Mouse (Mus musculus): ENCODE data around the gene Mllt6. TPM values are rescaled to one million over a fixed set of nuclear protein-coding genes. Genes with fewer than 3 reads are reported as not detected.

Gene Mllt6
- polyA plus RNA-seq, 1 experiment from 2014 or later = 2.6 TPM

GRCm38 (mm10) chr11:97663528-97664338 is 519 bp downstream of the Mllt6 start:
- peak overlapping the region; percentile 95 for H3K4me3 ChIP-seq
- under 1% methylated on average over 44 of the region's 57 CpGs for WGBS
- DNase-seq (ENCODE audit: low spot score) = peak; percentile 68
- no peaks in the 10 kb centered on the region; the same call in 1 of the 2 replicates for H3K9me3 ChIP-seq (replicated peaks)
- peaks cover 74% of the 10 kb centered on the region for H3K4me1 ChIP-seq
- H3K27me3 ChIP-seq (ENCODE audit: low read depth, poor library complexity, severe bottlenecking) = peaks cover 33% of the 10 kb centered on the region
- peak overlapping the region; percentile 95 for H3K27ac ChIP-seq (replicated peaks)
- peaks cover 40% of the 10 kb centered on the region for H3K36me3 ChIP-seq

GRCm38 (mm10) chr11:97664339-97664665 is 1.1 kb downstream of the Mllt6 start:
- H3K27ac ChIP-seq (replicated peaks) = peak overlapping the region; percentile 95
- peak overlapping the region; percentile 95 for H3K4me3 ChIP-seq
- no peaks in the 10 kb centered on the region; the same call in 1 of the 2 replicates for H3K9me3 ChIP-seq (replicated peaks)
- DNase-seq (ENCODE audit: low spot score) = no peak
- peaks cover 46% of the 10 kb centered on the region for H3K36me3 ChIP-seq
- H3K4me1 ChIP-seq = peaks cover 74% of the 10 kb centered on the region
- H3K27me3 ChIP-seq (ENCODE audit: low read depth, poor library complexity, severe bottlenecking) = peaks cover 28% of the 10 kb centered on the region
- 1% methylated on average over 6 of the region's 8 CpGs for WGBS

DNA sequence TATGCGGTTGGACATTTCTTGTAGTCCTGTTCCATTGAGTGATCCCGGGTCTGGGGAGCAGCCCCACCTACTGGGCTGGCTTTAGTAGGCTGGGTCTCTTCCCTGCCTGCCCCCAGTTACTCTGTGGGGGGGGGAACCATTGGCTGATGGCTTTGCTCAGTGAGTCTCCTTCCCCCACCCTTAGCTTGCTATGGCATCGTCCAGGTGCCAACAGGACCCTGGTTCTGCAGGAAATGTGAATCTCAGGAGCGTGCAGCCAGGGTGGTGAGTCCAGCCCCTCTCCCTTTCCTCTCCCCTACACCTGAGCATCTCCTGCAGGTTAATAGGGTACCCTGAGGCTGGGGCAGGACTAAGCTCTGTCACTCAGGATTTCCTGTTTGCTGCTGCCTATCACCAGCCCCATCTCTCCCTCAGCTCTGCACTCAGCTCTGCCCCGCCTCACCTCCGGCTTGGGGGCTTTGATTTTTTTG is 1.6 kb downstream of the Mllt6 start:
- Histone ChIP-seq H3K27me3 (ENCODE audit: low read depth, poor library complexity, severe bottlenecking) (peaks cover 24% of the 10 kb centered on the region), H3K27ac (replicated peaks) (peak overlapping the region; percentile 95), H3K4me1 (peaks cover 74% of the 10 kb centered on the region), H3K36me3 (peaks cover 51% of the 10 kb centered on the region), H3K9me3 (replicated peaks) (no peaks in the 10 kb centered on the region; the same call in 1 of the 2 replicates), H3K4me3 (peak overlapping the region; percentile 95)
- DNase-seq (ENCODE audit: low spot score) = no peak
- WGBS = 29% methylated on average over 6 of the region's 6 CpGs

GRCm38 (mm10) chr11:97665431-97665830 is 2.2 kb downstream of the Mllt6 start:
- H3K4me1 ChIP-seq = peaks cover 74% of the 10 kb centered on the region
- peaks cover 57% of the 10 kb centered on the region for H3K36me3 ChIP-seq
- H3K4me3 ChIP-seq = peak overlapping the region; percentile 95
- no peak overlapping the region for H3K27ac ChIP-seq (replicated peaks)
- no peaks in the 10 kb centered on the region; the same call in 1 of the 2 replicates for H3K9me3 ChIP-seq (replicated peaks)
- no peak for DNase-seq (ENCODE audit: low spot score)
- H3K27me3 ChIP-seq (ENCODE audit: low read depth, poor library complexity, severe bottlenecking) = peaks cover 22% of the 10 kb centered on the region
- WGBS = 92% methylated on average over 13 of the region's 13 CpGs

DNA sequence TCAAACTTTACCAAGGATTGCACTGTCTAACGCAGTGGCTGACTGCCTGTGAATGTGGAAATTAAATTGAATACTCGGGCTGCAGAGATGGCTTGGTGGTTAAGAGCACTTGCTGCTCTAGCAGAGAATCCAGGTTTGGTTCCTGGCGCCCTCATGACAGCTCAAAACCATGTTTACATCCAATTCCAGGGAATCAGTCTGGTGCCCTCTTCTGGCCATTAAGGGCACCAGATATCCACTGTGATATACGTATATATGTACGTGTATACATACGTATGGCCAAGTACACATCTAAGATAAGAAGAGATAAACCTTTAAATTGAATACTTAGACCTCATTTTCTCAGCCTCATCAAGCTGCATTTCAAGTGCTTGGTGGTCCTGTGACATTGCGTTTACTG is 3.0 kb downstream of the Mllt6 start:
- Histone ChIP-seq H3K9me3 (replicated peaks) (no peaks in the 10 kb centered on the region; the same call in 1 of the 2 replicates), H3K27me3 (ENCODE audit: low read depth, poor library complexity, severe bottlenecking) (peaks cover 15% of the 10 kb centered on the region), H3K36me3 (peaks cover 65% of the 10 kb centered on the region), H3K4me3 (peak overlapping the region; percentile 95; the same call in 1 of the 2 replicates), H3K27ac (replicated peaks) (no peak overlapping the region), H3K4me1 (peaks cover 73% of the 10 kb centered on the region)
- DNase-seq (ENCODE audit: low spot score) = no peak
- 92% methylated on average over 7 of the region's 7 CpGs for WGBS

GRCm38 (mm10) chr11:97666794-97667193 is 3.6 kb downstream of the Mllt6 start:
- WGBS = 94% methylated on average over 15 of the region's 15 CpGs
- no peak for DNase-seq (ENCODE audit: low spot score)
- no peaks in the 10 kb centered on the region; the same call in 1 of the 2 replicates for H3K9me3 ChIP-seq (replicated peaks)
- peaks cover 71% of the 10 kb centered on the region for H3K36me3 ChIP-seq
- no peak overlapping the region for H3K27ac ChIP-seq (replicated peaks)
- H3K27me3 ChIP-seq (ENCODE audit: low read depth, poor library complexity, severe bottlenecking) = peaks cover 9% of the 10 kb centered on the region
- peaks cover 69% of the 10 kb centered on the region for H3K4me1 ChIP-seq
- H3K4me3 ChIP-seq = no peak overlapping the region

GRCm38 (mm10) chr11:97668160-97668559 is 4.9 kb downstream of the Mllt6 start:
- H3K9me3 ChIP-seq (replicated peaks) = no peaks in the 10 kb centered on the region; the same call in 1 of the 2 replicates
- H3K36me3 ChIP-seq = peaks cover 85% of the 10 kb centered on the region
- 91% methylated on average over 7 of the region's 7 CpGs for WGBS
- no peak overlapping the region for H3K27ac ChIP-seq (replicated peaks)
- no peak overlapping the region for H3K4me3 ChIP-seq
- peaks cover 63% of the 10 kb centered on the region for H3K4me1 ChIP-seq
- H3K27me3 ChIP-seq (ENCODE audit: low read depth, poor library complexity, severe bottlenecking) = no peaks in the 10 kb centered on the region
- no peak for DNase-seq (ENCODE audit: low spot score)

DNA sequence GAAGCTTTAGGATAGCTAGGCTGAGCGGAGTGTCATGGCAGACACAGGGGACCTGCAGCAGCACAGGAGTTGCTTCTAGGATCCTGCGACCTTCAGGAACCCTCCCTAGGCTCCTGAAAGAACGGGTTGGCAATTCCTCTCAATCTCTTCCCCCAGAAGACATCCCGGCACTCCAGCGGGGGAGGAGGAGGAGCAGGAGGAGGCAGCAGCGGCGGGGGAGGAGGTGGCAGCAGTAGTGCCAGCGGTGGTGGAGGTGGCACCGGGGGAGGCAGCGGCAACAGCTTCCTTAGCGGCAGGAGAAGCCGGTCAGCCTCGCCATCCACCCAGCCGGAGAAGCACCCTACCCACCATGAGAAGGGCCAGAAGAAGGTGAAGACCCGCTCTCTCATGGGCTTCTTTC is 6.1 kb downstream of the Mllt6 start:
- H3K9me3 ChIP-seq (replicated peaks) = no peaks in the 10 kb centered on the region; the same call in 1 of the 2 replicates
- WGBS = 53% methylated on average over 15 of the region's 15 CpGs
- peaks cover 55% of the 10 kb centered on the region for H3K4me1 ChIP-seq
- DNase-seq (ENCODE audit: low spot score) = no peak
- H3K36me3 ChIP-seq = peaks cover 96% of the 10 kb centered on the region
- H3K4me3 ChIP-seq = peak overlapping the region; percentile 24; the same call in 1 of the 2 replicates
- H3K27me3 ChIP-seq (ENCODE audit: low read depth, poor library complexity, severe bottlenecking) = no peaks in the 10 kb centered on the region
- peak overlapping the region; percentile 46; the same call in 1 of the 2 replicates for H3K27ac ChIP-seq (replicated peaks)

DNA sequence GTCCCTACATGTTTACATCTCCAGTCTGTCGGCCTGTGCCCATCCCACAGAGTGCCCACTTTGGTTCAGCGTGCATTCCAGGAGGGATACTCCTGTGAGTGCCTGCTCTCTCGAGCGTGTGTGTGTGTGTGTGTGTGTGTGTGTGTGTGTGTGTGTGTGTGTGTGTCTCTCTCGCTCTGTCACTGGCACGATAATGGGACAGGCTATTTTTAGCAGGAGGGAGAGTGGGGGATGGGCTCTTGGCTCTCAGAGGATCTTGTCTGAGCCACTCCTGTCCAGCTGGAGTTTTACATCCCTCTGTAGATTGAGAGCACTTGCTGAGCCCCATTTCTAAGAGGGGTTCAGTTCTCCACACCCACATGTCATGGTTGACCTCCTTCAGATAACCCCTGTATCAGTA is 6.6 kb downstream of the Mllt6 start:
- 0 out of 2 replicates have a peak, but pooled peaks cover 1% of the 10 kb centered on the region for H3K27me3 ChIP-seq (ENCODE audit: low read depth, poor library complexity, severe bottlenecking)
- H3K9me3 ChIP-seq (replicated peaks) = no peaks in the 10 kb centered on the region; the same call in 1 of the 2 replicates
- H3K27ac ChIP-seq (replicated peaks) = peak overlapping the region; percentile 46; the same call in 1 of the 2 replicates
- whole genome bisulfite sequencing = 45% methylated on average over 6 of the region's 6 CpGs
- no peak for DNase-seq (ENCODE audit: low spot score)
- peaks cover 100% of the 10 kb centered on the region for H3K36me3 ChIP-seq
- peaks cover 50% of the 10 kb centered on the region for H3K4me1 ChIP-seq
- H3K4me3 ChIP-seq = no peak overlapping the region

DNA sequence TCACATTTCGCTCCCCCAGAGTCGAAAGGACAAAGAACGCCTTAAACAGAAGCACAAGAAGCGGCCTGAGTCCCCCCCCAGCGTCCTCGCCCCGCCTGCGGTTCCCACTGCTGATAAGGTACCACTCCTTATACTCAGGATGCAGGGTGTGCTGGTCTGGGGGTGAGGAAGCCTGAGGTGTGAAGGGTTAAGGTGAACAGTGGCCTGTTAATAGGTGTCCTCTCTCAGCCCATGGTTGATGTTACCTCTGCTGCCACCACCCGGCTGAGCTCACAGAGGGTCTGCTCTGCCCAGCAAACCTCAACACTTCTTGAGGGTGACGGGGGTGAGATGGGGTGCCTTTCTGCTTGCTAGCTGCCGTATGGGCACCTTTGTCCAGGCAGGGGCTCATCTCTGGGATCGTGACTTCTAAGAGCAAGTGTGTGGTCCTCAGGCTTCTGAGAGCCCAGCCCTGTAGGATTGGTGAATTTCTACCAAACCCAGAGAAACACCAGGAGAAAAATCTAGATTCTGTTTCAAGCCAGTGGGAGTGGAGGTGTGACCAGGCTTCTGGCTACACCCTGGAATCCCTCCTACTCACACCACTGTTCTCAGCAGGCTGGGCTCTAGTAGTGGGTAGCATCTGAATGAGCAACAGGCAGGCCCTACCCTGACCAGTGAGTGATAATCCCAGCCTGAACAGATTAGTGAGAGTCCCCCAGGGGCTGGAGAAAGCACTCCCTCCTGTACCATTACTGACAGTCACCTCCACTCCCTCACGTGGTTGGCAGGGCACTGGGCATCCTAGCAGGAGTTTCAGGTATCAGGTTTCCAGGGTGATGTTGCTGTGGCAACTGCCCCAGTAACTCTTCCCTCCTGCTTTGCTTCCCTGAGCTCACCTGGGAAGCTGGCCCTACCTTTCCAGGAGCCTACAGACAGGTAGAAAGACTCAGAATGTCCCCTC is 7.3 kb downstream of the Mllt6 start:
- H3K9me3 ChIP-seq (replicated peaks) = no peaks in the 10 kb centered on the region; the same call in 1 of the 2 replicates
- H3K4me3 ChIP-seq = no peak overlapping the region
- 66% methylated on average over 13 of the region's 13 CpGs for WGBS
- H3K4me1 ChIP-seq = peaks cover 43% of the 10 kb centered on the region
- H3K27me3 ChIP-seq (ENCODE audit: low read depth, poor library complexity, severe bottlenecking) = 0 out of 2 replicates have a peak, but pooled peaks cover 4% of the 10 kb centered on the region
- DNase-seq (ENCODE audit: low spot score) = no peak
- H3K36me3 ChIP-seq = peaks cover 100% of the 10 kb centered on the region
- no peak overlapping the region for H3K27ac ChIP-seq (replicated peaks)

DNA sequence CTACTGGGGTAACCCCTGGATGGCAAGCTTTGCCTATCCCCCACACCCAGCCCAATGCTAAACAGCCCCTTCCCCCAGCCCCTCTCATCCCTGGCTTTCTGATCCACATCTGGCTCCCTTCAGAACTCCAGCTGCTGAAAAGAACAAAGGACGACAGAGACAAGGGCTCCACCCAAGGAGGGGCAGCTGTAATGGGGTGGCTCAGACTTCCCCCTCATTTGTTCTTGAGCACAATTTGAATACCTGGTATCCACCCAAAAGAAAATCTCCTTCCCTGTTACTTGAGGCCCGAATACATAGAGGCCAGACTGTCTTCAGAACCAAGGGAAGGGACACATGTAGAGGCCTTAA is 7.9 kb downstream of the Mllt6 start:
- no peak overlapping the region for H3K27ac ChIP-seq (replicated peaks)
- H3K4me1 ChIP-seq = peaks cover 46% of the 10 kb centered on the region
- DNase-seq (ENCODE audit: low spot score) = no peak
- peaks cover 4% of the 10 kb centered on the region; the same call in 1 of the 2 replicates for H3K27me3 ChIP-seq (ENCODE audit: low read depth, poor library complexity, severe bottlenecking)
- 28% methylated on average over 2 of the region's 2 CpGs for WGBS
- H3K36me3 ChIP-seq = peaks cover 100% of the 10 kb centered on the region
- no peaks in the 10 kb centered on the region for H3K9me3 ChIP-seq (replicated peaks)
- no peak overlapping the region for H3K4me3 ChIP-seq

- Histone ChIP-seq H3K4me1 (peaks cover 62% of the 10 kb centered on the region), H3K4me3 (no peak overlapping the region), H3K27ac (replicated peaks) (no peak overlapping the region), H3K9me3 (replicated peaks) (no peaks in the 10 kb centered on the region), H3K36me3 (peaks cover 100% of the 10 kb centered on the region), H3K27me3 (ENCODE audit: low read depth, poor library complexity, severe bottlenecking) (peaks cover 4% of the 10 kb centered on the region; the same call in 1 of the 2 replicates)
- no peak for DNase-seq (ENCODE audit: low spot score)
- WGBS = 75% methylated on average over 11 of the region's 11 CpGs
Measured at GRCm38 (mm10) chr11:97673148-97673547, 9.9 kb downstream of the Mllt6 start.

Measured in midbrain, embryonic 10.5 days (tissue).